Mouse (Mus musculus): ENCODE results near the gene Nsa2.

Nsa2 gene

GRCm38 (mm10) chr13:97086316-97086715 lies 51.4 kb downstream of the Nsa2 start:
- DNase-seq = no peak

GRCm38 (mm10) chr13:97082432-97082831 lies 55.3 kb downstream of the Nsa2 start:
- DNase-seq = no peak

DNA sequence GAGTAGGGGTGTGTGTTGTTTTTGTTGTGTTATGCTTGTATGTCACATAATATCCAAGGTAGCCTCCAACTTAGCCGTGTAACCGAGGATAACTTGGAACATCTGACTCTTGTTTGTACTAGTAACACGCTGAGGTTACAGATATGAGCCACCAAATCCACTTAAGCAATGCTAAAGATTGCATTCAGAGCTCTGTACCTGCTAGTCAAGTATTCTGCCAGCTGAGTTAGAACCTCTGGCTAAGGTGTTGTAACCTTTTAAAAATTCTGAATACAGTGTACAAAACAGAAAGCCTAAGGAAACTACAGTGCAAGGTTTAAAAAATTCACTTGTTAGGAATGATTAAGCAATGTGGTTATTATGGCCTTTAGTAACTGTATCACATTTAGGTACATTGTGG lies 57.1 kb downstream of the Nsa2 start:
- DNase-seq = no peak

DNA sequence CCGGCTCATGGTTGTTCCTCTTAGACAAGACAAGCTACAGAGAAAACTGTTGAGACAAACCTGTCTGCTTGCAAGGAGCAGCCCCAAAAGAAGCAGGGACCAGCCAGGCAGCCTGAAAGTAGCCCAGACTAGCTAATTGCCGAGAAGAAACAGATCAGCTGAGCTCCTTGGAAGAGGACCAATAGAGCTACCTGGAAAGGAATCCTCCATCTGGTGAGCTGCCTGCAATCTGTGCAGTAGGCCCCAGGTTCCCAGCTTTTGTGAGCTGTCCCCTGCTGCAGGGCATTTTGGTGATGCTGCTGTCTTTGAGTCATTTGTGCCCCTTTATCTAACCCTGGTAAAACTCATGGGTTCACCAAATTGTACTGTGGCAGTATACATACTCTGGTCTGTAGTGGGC lies 57.5 kb downstream of the Nsa2 start:
- DNase-seq = no peak
